Mouse (Mus musculus) spleen, adult 18-20 months (tissue): ENCODE results near the gene Clic4.
"Not testable (repeated sequence)": the region's sequence is repeated elsewhere in the genome, so short reads cannot be mapped to it uniquely, and the experiment has no call there.

ENCODE experiments used
- DNase-seq, 2 experiments: peaks; one replicate each; pipeline ENCODE4 v3.0.0; 2022; ENCODE audit warnings: mixed read lengths in 2 of 2

Clic4 gene

DNA sequence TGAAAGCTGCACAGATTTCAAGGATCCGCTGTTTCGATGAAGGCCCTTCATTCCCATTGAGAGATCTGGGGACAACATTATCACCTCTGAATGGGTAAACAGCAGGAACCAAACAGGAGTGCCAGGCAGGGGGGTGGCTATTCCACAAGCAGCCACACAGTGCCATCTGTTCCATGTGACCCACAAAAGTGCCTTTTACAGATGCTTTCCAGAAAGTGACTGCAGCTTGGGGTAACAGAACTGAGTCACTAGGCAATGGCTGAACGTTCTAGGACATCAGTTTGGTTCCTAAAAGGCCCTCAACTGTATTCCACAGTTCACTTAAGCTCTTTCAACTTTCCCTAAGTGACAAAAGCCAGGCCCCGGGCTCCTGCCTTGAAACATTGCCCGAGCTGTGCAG, 42.0 kb downstream of the Clic4 start:
- DNase-seq = no peak

DNA sequence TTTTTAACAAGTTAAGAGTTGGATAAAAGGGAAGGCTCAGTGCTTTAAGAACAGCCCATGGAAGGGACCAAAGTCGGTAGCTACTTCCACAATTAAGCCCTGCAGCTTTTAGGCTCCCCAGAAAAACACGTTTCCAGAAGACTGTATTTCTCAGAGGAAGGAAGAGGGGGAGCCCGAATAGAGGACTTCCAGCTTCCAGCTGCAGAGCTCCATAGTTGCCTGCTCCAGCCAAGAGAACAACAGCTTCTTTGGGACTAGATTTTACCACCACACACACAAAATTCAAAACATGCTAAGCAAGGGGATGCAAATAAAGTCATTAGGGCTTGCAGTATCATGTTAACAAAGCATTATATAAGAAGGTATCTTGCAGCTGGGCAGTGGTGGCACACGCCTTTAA, 42.7 kb downstream of the Clic4 start:
- no peak for DNase-seq

DNA sequence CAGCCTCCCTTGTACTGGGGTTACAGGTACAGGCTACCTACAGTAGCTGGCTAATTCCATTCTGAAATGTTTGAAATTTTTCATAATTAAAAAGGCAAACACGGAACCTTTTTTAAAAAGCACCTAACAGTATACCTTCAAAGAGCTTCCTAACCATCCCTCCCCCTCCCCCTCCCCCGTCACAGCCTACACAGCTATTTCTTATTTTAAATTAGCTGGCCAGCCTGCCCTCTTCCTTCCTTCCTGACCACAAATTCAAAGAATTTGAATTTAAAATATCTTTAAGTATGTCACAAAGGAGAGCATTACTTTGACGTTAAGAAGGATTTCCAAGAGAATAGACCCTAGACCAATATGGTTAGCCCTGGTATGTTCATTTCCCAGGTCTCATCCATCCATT, 44.5 kb downstream of the Clic4 start:
- DNase-seq = no peak

DNA sequence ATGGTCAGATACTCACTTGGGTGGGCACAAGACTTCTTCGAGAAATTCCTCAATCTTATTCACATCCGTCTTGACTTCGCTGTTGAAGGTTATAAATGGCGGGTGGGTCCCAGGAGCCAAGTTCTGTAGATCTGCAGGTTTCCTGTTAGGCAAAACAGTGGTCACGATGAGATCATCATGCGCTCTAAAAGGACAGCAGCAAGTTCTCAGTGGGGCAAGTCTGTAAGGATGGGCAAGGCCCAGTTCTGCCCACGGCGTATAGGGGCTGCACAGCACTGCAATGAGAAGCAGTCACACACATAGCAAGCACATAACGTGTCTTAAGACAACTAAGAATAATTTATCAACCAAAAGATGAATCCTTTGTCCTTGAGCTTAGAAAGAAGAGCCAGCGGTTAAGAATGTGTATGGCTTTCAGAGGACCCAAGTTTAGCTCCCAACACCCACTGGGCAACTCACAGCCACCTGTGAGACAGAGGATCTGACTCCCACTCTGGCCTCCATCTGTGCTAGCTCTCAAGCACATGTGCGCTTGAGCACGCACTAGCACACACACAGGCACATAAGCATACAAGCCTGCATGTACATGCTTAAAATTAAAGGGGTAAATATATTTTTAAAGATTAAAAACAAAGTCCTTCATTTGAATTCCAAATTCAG, 46.5 kb downstream of the Clic4 start:
- DNase-seq = peak; percentile 26 to 31

DNA sequence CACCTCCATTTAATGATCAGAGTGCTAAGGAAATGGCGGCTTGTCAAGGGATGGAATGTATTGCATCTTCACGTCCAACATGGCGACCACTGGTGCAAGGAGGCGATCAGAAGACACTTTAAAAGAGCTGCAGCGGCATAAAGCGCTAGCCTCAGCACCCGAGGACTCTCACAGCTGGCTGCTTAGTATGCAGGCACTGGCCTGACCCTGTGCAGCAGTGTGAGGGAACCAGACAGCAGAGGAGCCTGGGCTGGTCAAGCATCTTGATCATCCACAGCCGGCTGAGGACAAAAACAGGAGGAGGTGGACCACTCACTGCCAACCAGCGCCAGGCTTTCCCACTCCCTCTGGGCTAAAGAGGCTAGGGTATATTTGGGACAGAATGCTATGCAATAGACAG, 48.8 kb downstream of the Clic4 start:
- no peak for DNase-seq

DNA sequence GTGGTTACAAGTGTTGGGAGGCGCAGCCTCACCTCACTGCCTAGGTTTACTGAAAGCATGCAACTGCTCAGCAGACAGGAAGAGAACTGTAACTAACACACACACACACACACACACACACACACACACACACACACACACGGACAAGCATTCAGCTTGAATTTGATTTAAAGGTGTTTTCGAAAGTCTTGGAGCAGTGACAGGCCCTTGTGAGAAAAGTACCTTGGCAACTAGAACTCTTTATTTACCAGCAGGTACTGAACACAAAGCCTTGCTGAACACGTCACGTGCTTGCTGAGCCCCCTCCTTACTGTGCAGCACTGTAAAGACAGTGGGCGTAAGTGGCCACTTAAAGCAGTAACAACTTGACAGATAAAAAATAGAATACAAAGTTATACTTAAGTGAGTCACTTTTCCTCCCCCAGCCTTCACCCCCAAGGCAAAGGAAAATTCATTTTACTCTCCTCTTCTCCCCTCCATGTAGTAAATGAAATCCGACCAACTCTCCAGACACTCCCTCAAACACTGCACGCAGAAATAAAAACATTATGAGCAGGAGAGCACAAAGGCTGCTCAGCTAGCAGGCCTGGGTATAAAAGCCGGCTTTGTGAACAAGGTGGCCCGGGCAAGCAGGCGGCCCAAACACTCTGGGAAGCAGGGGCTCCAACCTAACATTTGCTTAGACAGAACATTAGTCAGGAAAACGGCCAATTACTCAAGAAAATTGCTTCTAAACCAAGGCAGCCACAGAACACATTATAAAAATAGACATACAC, 50.8 kb downstream of the Clic4 start:
- no peak for DNase-seq

DNA sequence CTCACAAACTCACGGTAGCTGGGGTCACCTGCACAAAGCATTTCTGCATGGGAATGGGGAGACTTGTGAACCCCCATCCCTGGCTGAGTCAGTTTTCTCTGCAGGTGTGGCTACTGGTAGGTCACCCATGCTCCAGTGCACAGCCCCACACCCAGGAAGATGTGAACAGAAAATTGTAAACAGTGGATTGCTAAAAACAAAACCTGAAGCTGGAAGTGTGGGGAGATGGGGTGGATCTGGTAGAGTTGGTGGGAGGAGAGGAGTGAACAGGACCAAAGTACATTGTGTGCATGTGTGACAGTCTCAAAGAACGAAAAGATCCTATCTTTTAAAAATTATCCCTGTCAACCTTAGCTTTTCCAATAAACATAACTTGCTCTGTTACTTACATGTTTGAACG, 52.0 kb downstream of the Clic4 start:
- DNase-seq = no peak

DNA sequence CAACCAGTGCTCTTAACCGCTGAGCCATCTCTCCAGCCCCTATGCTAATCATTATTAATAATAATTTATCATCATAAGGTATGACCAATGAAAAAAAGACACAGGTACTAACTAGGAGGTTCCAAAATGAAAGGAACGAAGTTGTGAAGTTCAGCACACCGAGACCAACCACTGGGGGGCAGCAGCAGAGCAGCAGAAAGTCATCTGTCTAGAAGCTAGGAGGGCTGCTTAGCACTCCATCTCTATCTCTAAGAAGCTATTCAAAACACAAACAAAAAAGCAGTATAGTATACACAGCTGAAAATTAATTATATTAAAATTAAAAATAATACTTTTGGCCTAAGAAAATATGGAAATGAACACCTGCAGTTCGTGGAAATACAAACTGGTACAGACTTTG, 53.0 kb downstream of the Clic4 start:
- DNase-seq = peak; percentile 60 to 86

DNA sequence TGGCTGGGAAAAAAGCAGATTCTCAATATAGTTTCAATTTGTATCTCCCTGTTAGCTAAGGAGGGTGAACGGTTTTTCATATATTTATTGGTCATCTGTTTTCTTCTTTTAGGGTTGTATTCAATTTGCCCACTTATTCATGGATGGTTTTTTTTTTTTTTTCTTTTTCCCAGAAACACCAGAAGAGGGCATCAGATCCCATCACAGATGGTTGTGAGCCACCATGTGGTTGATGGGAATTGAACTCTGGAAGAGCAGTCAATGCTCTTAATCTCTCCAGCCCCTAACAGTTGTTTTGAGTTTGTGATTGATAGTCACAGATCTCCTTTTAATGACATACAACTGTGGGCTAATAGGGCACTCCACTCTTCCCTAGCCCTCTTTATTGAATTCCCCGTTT, 62.8 kb downstream of the Clic4 start:
- DNase-seq = no peak

DNA sequence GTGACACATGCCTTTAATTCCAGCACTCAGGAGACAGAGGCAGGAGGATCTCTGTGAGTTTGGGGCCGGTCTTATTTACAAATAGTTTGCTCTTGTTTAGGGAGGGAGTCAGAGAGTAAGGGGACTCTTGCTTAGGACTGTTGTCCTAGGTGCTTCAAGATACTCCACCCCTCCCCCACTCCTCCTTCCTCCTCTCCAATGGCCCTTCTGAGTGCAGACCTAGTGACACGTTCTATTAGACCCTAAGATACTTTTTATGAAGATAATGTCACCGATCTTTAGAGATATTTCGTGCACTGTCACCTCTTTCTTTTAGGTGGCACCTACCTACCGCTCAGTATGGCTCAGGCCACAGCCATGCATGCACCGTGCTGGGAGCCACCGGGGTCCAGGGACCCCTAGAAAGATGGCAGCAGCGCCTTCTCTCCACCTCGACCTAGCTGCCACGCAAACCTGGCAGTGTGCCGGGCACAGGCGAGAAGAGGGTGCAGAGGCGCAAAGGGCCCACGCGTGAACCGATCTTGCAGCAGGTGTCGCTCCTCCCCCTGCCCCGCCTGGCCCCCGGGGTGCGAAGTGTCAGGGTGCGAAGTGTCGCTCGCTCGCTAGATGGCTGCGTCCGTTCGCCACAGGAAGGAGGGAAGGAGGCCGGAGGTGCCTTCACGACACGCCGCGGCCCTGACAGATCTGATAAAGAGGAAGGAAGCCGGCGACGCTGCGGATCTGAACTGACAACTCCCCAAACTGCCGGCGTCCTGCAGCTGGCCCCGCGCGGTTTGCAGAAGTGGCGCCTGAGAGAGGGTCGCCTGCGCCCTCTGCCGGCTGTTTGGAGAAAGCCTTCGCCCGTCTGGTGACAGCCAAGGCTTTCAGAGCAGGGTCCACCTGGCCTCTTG, 66.7 kb downstream of the Clic4 start:
- peak; percentile 93 for DNase-seq

DNA sequence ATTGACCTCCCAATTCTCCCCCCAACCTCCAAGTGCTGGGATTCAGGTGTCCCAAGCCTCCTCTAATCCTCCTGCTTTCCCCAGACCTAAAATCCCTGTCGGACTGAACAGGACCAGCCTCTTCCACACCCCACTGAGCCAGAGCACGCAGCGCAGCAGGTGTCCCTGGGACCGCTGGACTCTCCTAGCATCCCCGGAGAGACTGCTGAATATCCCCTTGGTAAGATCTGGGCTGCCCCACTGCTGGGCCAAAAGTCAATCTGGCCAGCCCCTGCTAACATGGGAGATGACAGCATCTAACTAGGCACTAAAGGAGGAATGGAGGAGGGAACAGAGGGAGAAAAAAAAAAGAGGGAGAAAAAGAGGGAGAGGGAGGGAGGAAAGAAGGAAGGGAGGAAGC, 67.4 kb downstream of the Clic4 start:
- DNase-seq = no peak

DNA sequence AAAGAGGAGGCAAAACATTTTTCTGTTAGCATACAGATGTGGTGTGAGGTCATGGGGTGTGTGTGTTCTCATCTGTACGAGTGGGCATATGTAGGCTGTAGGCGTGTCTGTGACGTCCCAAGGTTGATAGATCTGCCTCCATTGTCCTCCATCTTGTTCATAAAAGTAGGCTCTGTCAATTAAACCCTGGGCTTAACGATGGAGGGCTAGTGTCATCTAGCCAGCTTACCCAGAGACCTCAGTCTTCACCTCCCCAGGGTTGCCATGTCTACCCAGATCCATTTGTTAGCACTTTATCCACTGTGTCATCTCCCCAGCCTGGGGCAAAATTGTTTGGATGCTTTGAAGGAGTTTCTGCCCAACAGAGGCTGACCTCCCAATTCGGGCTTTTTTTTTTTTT, 67.9 kb downstream of the Clic4 start:
- no peak for DNase-seq

DNA sequence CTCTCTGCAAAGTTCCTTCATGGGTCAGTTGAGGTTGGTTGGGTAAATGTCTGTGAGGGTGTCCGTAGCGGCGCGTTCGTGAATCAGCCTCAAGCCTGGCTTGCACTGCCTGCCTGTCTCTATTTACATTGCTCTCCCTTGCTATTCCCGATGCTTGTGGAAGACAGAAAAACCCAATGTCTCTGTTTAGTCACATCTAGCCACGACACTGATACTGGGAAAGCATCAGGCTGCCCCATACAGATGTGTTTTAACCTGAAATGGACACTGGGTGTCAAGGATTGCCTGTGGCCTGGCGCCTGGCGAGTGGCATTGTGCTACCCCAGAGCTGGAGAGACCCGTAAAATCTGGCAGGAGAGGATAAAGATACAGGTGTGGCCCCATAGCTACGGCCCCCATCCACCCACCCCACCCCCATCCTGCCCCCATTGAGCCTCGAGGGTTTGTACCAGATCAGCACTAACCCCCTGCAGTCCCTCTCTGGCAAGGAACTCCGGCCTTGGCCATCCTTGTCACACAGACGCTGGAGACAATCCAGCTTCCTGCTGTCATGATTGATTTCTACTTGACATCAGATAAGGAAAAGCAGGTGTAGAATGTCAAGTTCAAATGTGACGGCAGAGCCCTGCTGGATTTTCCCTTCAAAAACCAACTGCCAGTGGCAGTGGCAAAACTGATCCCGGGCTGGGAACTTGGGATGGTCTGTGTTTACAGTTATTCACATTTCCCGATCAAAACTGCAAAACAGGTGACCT, 68.6 kb downstream of the Clic4 start:
- DNase-seq = no peak

DNA sequence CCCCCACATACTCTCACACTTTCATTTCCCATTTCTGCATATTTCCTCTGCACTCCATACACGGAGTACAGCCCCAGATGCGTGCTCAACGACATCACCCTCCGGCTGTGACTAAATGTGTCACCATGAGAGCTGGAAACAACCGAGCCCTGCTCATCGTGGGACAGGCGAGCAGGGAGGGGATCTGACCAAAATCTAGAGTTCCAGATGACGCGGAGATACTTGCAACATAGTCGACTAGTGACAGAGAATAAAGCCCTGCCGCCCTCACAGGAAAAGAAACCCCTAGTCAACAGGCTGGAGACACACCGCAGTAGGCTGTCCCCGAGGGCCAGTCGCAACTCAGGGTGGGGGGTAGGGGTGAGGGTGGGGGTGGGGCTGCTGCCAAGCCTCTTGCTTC, 69.3 kb downstream of the Clic4 start:
- peak; percentile 52 to 64 for DNase-seq

DNA sequence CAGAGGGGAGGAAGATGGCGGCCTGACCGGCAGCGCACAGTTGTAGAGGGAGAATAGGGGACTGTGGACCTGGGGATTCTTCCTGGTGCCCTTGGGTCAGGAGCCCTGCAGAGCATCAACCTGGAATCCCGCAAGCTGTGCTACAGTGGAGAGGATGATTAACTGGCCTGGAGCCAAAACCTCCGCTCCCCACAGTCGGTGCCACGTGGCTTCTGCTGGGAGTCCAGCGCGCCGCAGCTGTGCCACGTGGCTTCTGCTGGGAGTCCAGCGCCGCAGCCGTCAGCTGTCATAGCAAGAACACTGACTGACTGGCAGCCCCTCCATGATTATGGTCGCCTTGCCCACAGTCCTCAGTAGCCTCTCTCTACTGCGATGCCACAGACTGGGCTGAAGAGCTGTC, 70.8 kb downstream of the Clic4 start:
- DNase-seq = no peak

DNA sequence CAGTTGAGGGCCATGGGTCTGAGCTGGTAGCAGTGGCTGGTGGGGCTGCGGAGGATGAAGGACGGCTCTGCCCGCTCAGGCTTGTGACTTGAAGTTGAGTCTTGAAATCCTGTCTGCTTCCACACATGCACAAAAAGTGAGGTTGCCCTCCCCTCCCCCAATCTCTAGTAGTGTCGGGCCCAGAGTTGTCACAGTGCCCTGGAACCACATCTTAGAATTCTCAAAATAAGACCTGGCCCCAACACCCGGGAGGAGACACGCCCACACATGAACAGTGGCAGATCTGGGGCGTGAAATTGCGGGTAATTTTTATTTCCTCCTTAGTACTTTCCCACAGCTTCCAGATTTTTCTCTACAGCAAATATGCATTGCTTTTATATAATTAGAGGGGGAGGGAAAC, 74.8 kb downstream of the Clic4 start:
- DNase-seq = no peak

DNA sequence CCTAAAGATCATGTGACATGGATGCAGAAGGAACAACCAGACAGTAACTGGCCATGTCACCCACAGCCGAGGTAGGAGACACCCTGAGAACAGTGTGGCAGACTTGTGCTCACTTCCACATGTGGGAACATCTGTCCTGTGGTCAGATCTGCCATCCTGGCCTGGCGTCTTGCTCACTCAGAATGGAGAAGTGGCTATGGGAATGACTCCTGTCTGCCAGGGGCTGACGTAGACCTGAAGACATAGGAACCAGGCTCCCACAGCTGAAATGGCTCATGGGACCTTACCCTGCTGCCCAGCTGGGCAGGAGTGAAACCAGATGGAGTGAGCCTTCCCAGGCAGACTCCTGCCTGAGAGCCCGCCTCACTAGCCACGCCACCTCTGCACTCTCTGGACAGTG, 79.8 kb downstream of the Clic4 start:
- DNase-seq = no peak

DNA sequence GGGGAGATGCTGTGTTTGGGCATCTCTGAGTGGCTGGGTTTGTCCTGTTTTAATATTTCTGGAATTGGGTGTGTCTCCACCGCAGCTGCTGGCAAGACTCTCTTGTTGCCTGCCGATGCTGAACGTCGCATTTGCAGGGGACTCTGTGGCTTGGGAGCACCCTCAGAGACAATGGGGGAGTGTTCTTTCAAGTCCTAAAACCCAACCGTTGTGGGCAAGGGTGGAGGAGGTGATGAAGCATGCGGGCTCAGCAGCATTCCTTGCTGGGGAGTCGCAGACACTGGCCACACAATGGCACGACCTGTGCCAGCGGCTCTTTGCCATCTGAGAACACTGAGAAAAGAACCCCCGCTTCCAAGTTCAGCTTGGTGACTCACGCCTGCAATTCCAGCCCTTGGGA, 81.0 kb downstream of the Clic4 start:
- DNase-seq = no peak

DNA sequence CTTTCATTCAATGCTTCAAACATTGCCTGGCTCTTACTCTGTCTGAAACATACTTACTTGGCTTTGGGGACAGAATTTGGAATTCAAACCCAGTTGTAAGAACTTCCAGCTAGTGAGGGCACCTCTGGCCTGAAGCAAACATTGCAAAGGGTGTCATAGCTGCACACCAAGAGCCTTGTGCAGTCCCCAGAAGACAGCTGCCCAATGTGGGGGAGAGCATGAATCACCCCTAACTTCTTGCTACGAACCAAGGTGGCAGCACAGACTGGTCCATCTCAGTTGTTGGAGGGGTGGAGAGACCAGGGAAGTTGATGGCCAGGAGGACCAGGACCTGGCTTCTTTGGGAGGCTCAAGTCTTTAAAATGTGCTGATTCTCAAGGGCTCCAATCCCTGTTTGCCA, 81.4 kb downstream of the Clic4 start:
- DNase-seq = no peak

DNA sequence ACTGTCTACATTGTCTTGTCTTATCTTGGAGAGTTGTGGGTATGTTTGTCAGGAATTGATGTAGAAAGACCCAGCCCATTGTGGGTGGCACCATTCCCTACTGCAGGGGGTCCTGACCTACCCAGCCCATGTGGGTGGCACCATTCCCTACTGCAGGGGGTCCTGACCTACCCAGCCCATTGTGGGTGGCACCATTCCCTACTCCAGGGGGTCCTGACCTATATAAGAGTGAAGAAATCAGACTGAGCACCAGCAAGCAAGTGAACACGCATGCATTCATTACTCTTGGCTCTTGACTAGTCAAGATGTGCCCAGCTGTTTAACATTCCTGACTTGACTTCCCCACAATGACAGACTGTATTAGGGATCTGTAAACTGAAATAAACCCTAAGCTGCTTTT, 82.2 kb downstream of the Clic4 start:
- DNase-seq = no peak

DNA sequence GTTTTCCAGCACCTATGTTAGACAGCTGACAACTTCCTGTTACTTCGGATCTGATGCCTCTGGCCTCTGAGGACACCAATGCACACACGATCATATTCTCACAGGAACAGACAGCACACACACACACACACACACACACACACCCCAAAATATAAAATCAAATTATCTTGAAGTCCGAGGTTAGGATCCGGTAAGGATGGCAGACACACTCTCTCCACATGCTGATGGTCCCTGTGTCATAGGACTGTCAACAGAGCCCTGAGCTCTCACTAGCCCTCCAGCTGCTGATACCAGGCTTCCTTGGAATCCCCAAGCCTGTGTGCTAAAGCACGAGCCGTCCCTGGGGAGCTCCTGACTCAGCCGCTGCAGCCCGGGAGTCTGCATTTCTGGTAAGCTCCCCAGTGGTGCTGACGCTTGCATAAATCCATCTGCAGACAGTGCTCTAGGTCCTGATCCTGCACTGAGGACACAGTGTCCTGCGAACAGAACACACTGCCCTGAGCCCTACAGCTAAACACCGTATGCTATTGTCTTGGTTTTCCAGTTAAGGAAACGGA, 83.1 kb downstream of the Clic4 start:
- DNase-seq = no peak

DNA sequence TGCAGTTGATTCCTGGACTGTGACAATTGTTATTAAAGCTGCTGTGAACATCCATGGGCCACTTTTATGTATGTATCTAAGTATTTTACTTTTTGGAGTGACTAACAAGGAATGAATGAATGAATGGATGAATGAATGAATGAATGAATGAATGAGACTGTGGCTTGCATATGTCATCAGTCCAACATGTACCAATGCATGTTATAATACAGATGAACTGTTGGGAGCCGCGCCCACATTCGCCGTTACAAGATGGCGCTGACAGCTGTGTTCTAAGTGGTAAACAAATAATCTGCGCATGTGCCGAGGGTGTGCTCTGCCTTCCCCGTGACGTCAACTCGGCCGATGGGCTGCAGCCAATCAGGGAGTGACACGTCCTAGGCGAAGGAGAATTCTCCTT, 88.3 kb downstream of the Clic4 start:
- not testable (repeated sequence) for DNase-seq

DNA sequence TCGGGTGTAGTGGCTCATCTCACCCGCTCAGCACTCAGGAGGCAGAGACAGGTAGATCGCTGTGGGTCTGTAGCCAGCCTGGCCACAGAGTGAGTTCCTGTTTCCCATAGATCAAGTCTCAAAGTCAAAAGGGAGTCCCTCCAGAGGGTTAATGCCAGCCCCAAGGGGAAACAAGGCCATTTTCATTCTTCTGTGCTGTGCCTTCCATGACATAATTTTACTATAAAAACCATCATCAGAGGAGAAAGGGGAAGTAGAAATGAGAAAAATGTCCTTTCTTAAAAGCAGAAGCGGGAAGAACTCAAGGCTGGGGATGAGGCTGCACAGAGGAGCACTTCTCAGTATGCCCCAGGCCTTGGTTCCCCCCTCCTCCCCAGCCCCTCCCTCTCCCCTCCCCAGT, 90.8 kb downstream of the Clic4 start:
- DNase-seq = no peak
